Mouse (Mus musculus): ENCODE data around the gene Tulp2. TPM values are rescaled to one million over a fixed set of nuclear protein-coding genes. Genes with fewer than 3 reads are reported as not detected.

The Tulp2 gene
- total RNA-seq, 2 experiments from 2014 or later = not detected

Other genes with a start within 250 kb of the Tulp2 start
Only the 30 nearest of the 36 such genes appear.
- 0.27 and 0.78 TPM in 2 replicates for gene Slc6a21, start 204.4 kb upstream of the Tulp2 start, total RNA-seq (2015)
- not detected in 2 replicates for gene Slc6a21, start 204.4 kb upstream of the Tulp2 start, total RNA-seq (2017)
- gene Trpm4, start 148.1 kb upstream of the Tulp2 start, total RNA-seq (2015) = 3.2 and 4.7 TPM in 2 replicates
- 4.8 and 5.4 TPM in 2 replicates for gene Trpm4, start 148.1 kb upstream of the Tulp2 start, total RNA-seq (2017)
- not detected in 2 replicates for gene Hrc, start 146.6 kb upstream of the Tulp2 start, total RNA-seq (2015)
- gene Hrc, start 146.6 kb upstream of the Tulp2 start, total RNA-seq (2017) = 0.07 TPM in 1 of 2 replicates, not detected in the other
- 0.50 TPM in 1 of 2 replicates, not detected in the other for gene Ppfia3, start 114.9 kb upstream of the Tulp2 start, total RNA-seq (2015)
- not detected in 2 replicates for gene Ppfia3, start 114.9 kb upstream of the Tulp2 start, total RNA-seq (2017)
- gene Lin7b, start 111.3 kb upstream of the Tulp2 start, total RNA-seq (2015) = 0.71 TPM in 1 of 2 replicates, not detected in the other
- gene Lin7b, start 111.3 kb upstream of the Tulp2 start, total RNA-seq (2017) = not detected in 2 replicates
- 69.6 and 94.3 TPM in 2 replicates for gene Snrnp70, start 86.1 kb upstream of the Tulp2 start, total RNA-seq (2015)
- gene Snrnp70, start 86.1 kb upstream of the Tulp2 start, total RNA-seq (2017) = 261 and 320 TPM in 2 replicates
- gene Kcna7, start 76.2 kb upstream of the Tulp2 start, total RNA-seq (2015) = not detected in 2 replicates
- not detected in 2 replicates for gene Kcna7, start 76.2 kb upstream of the Tulp2 start, total RNA-seq (2017)
- not detected in 2 replicates for gene Ntf5, start 68.2 kb upstream of the Tulp2 start, total RNA-seq (2015)
- not detected in 2 replicates for gene Ntf5, start 68.2 kb upstream of the Tulp2 start, total RNA-seq (2017)
- gene Lhb, start 61.1 kb upstream of the Tulp2 start, total RNA-seq (2015) = not detected in 2 replicates
- gene Lhb, start 61.1 kb upstream of the Tulp2 start, total RNA-seq (2017) = not detected in 2 replicates
- gene Gys1, start 47.0 kb upstream of the Tulp2 start, total RNA-seq (2015) = 9.8 and 10.6 TPM in 2 replicates
- 7.2 and 8.8 TPM in 2 replicates for gene Gys1, start 47.0 kb upstream of the Tulp2 start, total RNA-seq (2017)
- gene Ruvbl2, start 43.8 kb upstream of the Tulp2 start, total RNA-seq (2015) = 48.6 and 51.6 TPM in 2 replicates
- gene Ruvbl2, start 43.8 kb upstream of the Tulp2 start, total RNA-seq (2017) = 52.9 and 60.2 TPM in 2 replicates
- gene Ftl1, start 22.0 kb upstream of the Tulp2 start, total RNA-seq (2015) = 2,869 and 3,213 TPM in 2 replicates
- gene Ftl1, start 22.0 kb upstream of the Tulp2 start, total RNA-seq (2017) = 1,589 and 1,786 TPM in 2 replicates
- gene Bax, start 15.0 kb upstream of the Tulp2 start, total RNA-seq (2015) = 24.6 and 25.0 TPM in 2 replicates
- 31.8 and 37.4 TPM in 2 replicates for gene Bax, start 15.0 kb upstream of the Tulp2 start, total RNA-seq (2017)
- not detected in 2 replicates for gene Gm45808, start 4.9 kb downstream of the Tulp2 start, total RNA-seq (2015)
- 0.61 TPM in 1 of 2 replicates, not detected in the other for gene Gm45808, start 4.9 kb downstream of the Tulp2 start, total RNA-seq (2017)
- 15.5 and 18.3 TPM in 2 replicates for gene Dhdh, start 6.9 kb downstream of the Tulp2 start, total RNA-seq (2015)
- 14.2 and 16.0 TPM in 2 replicates for gene Dhdh, start 6.9 kb downstream of the Tulp2 start, total RNA-seq (2017)
- gene Nucb1, start 28.5 kb downstream of the Tulp2 start, total RNA-seq (2015) = 54.9 and 59.1 TPM in 2 replicates
- gene Nucb1, start 28.5 kb downstream of the Tulp2 start, total RNA-seq (2017) = 178 and 199 TPM in 2 replicates
- 29.2 and 39.1 TPM in 2 replicates for gene Ppp1r15a, start 44.4 kb downstream of the Tulp2 start, total RNA-seq (2015)
- 50.0 and 64.7 TPM in 2 replicates for gene Ppp1r15a, start 44.4 kb downstream of the Tulp2 start, total RNA-seq (2017)
- gene Plekha4, start 44.5 kb downstream of the Tulp2 start, total RNA-seq (2015) = not detected in 2 replicates
- gene Plekha4, start 44.5 kb downstream of the Tulp2 start, total RNA-seq (2017) = 0.24 TPM in 1 of 2 replicates, not detected in the other
- gene Hsd17b14, start 73.0 kb downstream of the Tulp2 start, total RNA-seq (2015) = 0.25 TPM in 1 of 2 replicates, not detected in the other
- gene Hsd17b14, start 73.0 kb downstream of the Tulp2 start, total RNA-seq (2017) = not detected in 2 replicates
- 24.6 and 26.6 TPM in 2 replicates for gene Bcat2, start 88.3 kb downstream of the Tulp2 start, total RNA-seq (2015)
- 16.7 and 24.1 TPM in 2 replicates for gene Bcat2, start 88.3 kb downstream of the Tulp2 start, total RNA-seq (2017)
- gene Fgf21, start 133.6 kb downstream of the Tulp2 start, total RNA-seq (2015) = not detected in 2 replicates
- gene Fgf21, start 133.6 kb downstream of the Tulp2 start, total RNA-seq (2017) = not detected in 2 replicates
- not detected in 2 replicates for gene Fut1, start 135.4 kb downstream of the Tulp2 start, total RNA-seq (2015)
- gene Fut1, start 135.4 kb downstream of the Tulp2 start, total RNA-seq (2017) = not detected in 2 replicates
- not detected in 2 replicates for gene Izumo1, start 139.9 kb downstream of the Tulp2 start, total RNA-seq (2015)
- gene Izumo1, start 139.9 kb downstream of the Tulp2 start, total RNA-seq (2017) = 0.22 TPM in 1 of 2 replicates, not detected in the other
- gene Rasip1, start 145.6 kb downstream of the Tulp2 start, total RNA-seq (2015) = 0.20 TPM in 1 of 2 replicates, not detected in the other
- gene Rasip1, start 145.6 kb downstream of the Tulp2 start, total RNA-seq (2017) = 0.29 TPM in 1 of 2 replicates, not detected in the other
- gene Mamstr, start 158.1 kb downstream of the Tulp2 start, total RNA-seq (2015) = not detected in 2 replicates
- gene Mamstr, start 158.1 kb downstream of the Tulp2 start, total RNA-seq (2017) = 0.53 TPM in 1 of 2 replicates, not detected in the other
- not detected in 2 replicates for gene Fut2, start 184.5 kb downstream of the Tulp2 start, total RNA-seq (2015)
- gene Fut2, start 184.5 kb downstream of the Tulp2 start, total RNA-seq (2017) = not detected in 2 replicates
- not detected in 2 replicates for gene Ntn5, start 202.1 kb downstream of the Tulp2 start, total RNA-seq (2015)
- not detected in 2 replicates for gene Ntn5, start 202.1 kb downstream of the Tulp2 start, total RNA-seq (2017)
- gene Sec1, start 212.5 kb downstream of the Tulp2 start, total RNA-seq (2015) = not detected in 2 replicates
- not detected in 2 replicates for gene Sec1, start 212.5 kb downstream of the Tulp2 start, total RNA-seq (2017)
- not detected in 2 replicates for gene Car11, start 218.0 kb downstream of the Tulp2 start, total RNA-seq (2015)
- gene Car11, start 218.0 kb downstream of the Tulp2 start, total RNA-seq (2017) = not detected in 2 replicates
- gene Dbp, start 223.2 kb downstream of the Tulp2 start, total RNA-seq (2015) = 3.3 and 4.1 TPM in 2 replicates
- gene Dbp, start 223.2 kb downstream of the Tulp2 start, total RNA-seq (2017) = 3.9 and 5.9 TPM in 2 replicates

Measured in megakaryocyte, adult 5-6 weeks (primary cell).